Mouse (Mus musculus): Measurements from ENCODE around the gene Man2a2. TPM values are rescaled to one million over a fixed set of nuclear protein-coding genes. Genes with fewer than 3 reads are reported as not detected.

Gene Man2a2
- total and polyA plus RNA-seq, 3 experiments, result 12.5 to 46.3 (median 44.3) TPM

DNA sequence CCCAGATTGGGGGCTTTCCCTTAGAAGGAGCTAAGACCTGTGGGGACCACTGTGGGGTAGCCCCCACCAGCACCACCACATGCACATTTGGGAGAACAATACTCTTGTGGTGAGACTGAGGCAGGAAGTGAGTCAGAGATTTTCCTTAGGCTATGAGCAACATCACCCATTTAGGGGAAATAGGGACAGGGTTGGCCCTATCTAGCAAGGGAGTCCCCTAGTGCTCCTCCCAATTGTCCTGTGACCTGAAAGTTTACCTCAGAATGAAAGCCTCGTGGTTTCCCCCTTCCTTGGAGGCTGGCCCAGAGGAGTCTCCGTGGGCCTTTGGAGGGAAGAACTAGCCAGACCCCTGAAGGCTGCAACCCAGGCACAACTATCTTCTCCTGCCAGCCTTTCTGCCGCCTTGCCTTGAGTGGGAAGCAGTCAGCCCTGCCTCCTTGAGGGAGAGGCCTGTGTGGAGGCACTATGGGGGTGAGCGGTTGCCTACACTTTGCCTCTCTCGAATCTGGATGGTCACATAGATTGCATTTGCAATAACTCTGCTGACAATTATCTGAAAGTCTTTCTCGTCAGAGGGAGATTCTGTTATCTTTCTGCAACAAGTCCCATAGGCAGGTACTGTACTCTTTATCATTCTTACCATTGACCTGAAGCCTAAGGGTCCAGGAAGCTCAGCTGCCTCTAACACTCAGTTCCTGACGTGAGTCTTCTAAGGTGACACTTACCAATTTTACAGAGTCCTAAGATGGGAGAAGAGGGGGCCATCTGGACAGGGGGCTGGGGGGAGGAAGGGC is 33.1 kb upstream of the Man2a2 start:
- peak overlapping the region; percentile 43; the same call in 1 of the 2 replicates for H3K27ac ChIP-seq (ENCODE audit: insufficient read depth, low read depth)
- dilution Hi-C loops (cut with MboI; ENCODE audit: extremely low pct_ligation_motif_present, extremely low pct_unique_long_range_greater_than_20kb, low sequenced_read_pairs), result no loop called here
- peaks cover 21 to 51% of the 10 kb centered on the region in 2 experiments for H3K4me1 ChIP-seq (ENCODE audit: control insufficient read depth in 1 of 2, insufficient read depth in 2 of 2)
- peak; percentile 90 for DNase-seq (ENCODE audit: extremely low read depth)
- H3K27me3 ChIP-seq (replicated peaks), result no peaks in the 10 kb centered on the region
- H3K4me3 ChIP-seq (replicated peaks in 1 of 3; ENCODE audit: low read depth in 2 of 3, low read length in 2 of 3, poor library complexity in 1 of 3), result peak overlapping the region in 2 of 3 experiments; percentile 56 to 83
- H3K4me2 ChIP-seq (ENCODE audit: insufficient read depth, low read depth, poor library complexity, severe bottlenecking), result peak overlapping the region; percentile 60
- in situ Hi-C loops (cut with MboI; ENCODE audit: low pct_ligation_motif_present, low pct_unique_long_range_greater_than_20kb, low sequenced_read_pairs), result no loop called here
- H3K36me3 ChIP-seq (replicated peaks in 1 of 2; ENCODE audit: control insufficient read depth in 1 of 2, insufficient read depth in 1 of 2, low read length in 1 of 2), result no peaks in the 10 kb centered on the region
- H3K79me2 ChIP-seq (replicated peaks; ENCODE audit: control insufficient read depth, extremely low read depth, insufficient read depth, poor library complexity, severe bottlenecking), result peaks cover 23% of the 10 kb centered on the region
- TF ChIP-seq IRF4 (IDR thresholded peaks at IDR 0.05; ENCODE audit: low read depth, low read length) (peak; percentile 94), POLR2AphosphoS2 (IDR thresholded peaks at IDR 0.05; ENCODE audit: low read depth, low read length) (0 out of 2 replicates have a peak, but pooled peaks have one; percentile 36), ELF1 (IDR thresholded peaks at IDR 0.05; ENCODE audit: low read depth, low read length) (peak; percentile 69), MAZ (IDR thresholded peaks at IDR 0.05; ENCODE audit: low read depth, low read length) (peak; percentile 94), SIN3A (IDR thresholded peaks at IDR 0.05; ENCODE audit: low read length) (peak; percentile 94), USF1 (IDR thresholded peaks at IDR 0.05; ENCODE audit: low read depth, low read length) (no peak), RCOR1 (conservative IDR thresholded peaks at IDR 0.05; ENCODE audit: low read depth, low read length) (no peak; the same call in none of the 2 replicates), TCF12 (IDR thresholded peaks at IDR 0.05; ENCODE audit: low read depth, low read length) (peak; percentile 84), RAD21 (IDR thresholded peaks at IDR 0.05; ENCODE audit: low read depth, low read length) (no peak; the same call in 1 of the 2 replicates), MXI1 (IDR thresholded peaks at IDR 0.05; ENCODE audit: low read depth, low read length) (no peak; the same call in none of the 2 replicates), MAX (IDR thresholded peaks at IDR 0.05; ENCODE audit: low read length) (peak; percentile 81), ZNF384 (IDR thresholded peaks at IDR 0.05; ENCODE audit: low read depth, low read length) (no peak), ZKSCAN1 (IDR thresholded peaks at IDR 0.05; ENCODE audit: borderline replicate concordance, low read depth, low read length) (no peak), KAT2A (IDR thresholded peaks at IDR 0.05; ENCODE audit: insufficient replicate concordance, low read length) (no peak), MAFK (IDR thresholded peaks at IDR 0.05; ENCODE audit: insufficient replicate concordance, low read length) (peak; percentile 80), POLR2A (IDR thresholded peaks at IDR 0.05; ENCODE audit: low read depth, low read length) (peak; percentile 17; the same call in 1 of the 2 replicates), CHD1 (IDR thresholded peaks at IDR 0.05; ENCODE audit: low read depth, low read length) (peak; percentile 40; the same call in 1 of the 2 replicates), UBTF (IDR thresholded peaks at IDR 0.05; ENCODE audit: low read depth, low read length) (0 out of 2 replicates have a peak, but pooled peaks have one; percentile 70), TBP (conservative IDR thresholded peaks at IDR 0.05; ENCODE audit: low read depth, low read length) (no peak), JUND (conservative IDR thresholded peaks at IDR 0.05; ENCODE audit: low read depth, low read length) (peak; percentile 90), ETS1 (conservative IDR thresholded peaks at IDR 0.05; ENCODE audit: low read depth, low read length) (peak; percentile 99), GABPA (IDR thresholded peaks at IDR 0.05; ENCODE audit: insufficient replicate concordance, low read depth, low read length) (no peak), E2F4 (IDR thresholded peaks at IDR 0.05; ENCODE audit: insufficient replicate concordance, low read depth, low read length) (no peak), PAX5 (IDR thresholded peaks at IDR 0.05; ENCODE audit: low read length) (no peak), EP300 (IDR thresholded peaks at IDR 0.05; ENCODE audit: low read length) (peak; percentile 95), BHLHE40 (IDR thresholded peaks at IDR 0.05; ENCODE audit: low read depth, low read length) (peak; percentile 90), CTCF (conservative IDR thresholded peaks at IDR 0.05 in 1 of 2, IDR thresholded peaks at IDR 0.05 in 1 of 2; ENCODE audit: low read depth in 2 of 2, low read length in 2 of 2) (no peak), JUN (IDR thresholded peaks at IDR 0.05; ENCODE audit: insufficient read depth, low read depth, low read length) (peak; percentile 86), NRF1 (IDR thresholded peaks at IDR 0.05; ENCODE audit: low read depth, low read length) (no peak), SMC3 (IDR thresholded peaks at IDR 0.05; ENCODE audit: low read depth, low read length) (no peak), HCFC1 (IDR thresholded peaks at IDR 0.05; ENCODE audit: low read depth, low read length) (no peak), MYC (IDR thresholded peaks at IDR 0.05; ENCODE audit: low read depth, low read length) (peak; percentile 66; the same call in 1 of the 2 replicates), ZC3H11A (IDR thresholded peaks at IDR 0.05; ENCODE audit: low read depth, low read length) (no peak), CHD2 (IDR thresholded peaks at IDR 0.05; ENCODE audit: low read length) (0 out of 2 replicates have a peak, but pooled peaks have one; percentile 63), USF2 (conservative IDR thresholded peaks at IDR 0.05; ENCODE audit: low read depth, low read length) (no peak), ZMIZ1 (IDR thresholded peaks at IDR 0.05; ENCODE audit: low read depth, low read length) (peak; percentile 57; the same call in 1 of the 2 replicates), MEF2A (IDR thresholded peaks at IDR 0.05; ENCODE audit: borderline replicate concordance, low read depth, low read length) (peak; percentile 95), NELFE (IDR thresholded peaks at IDR 0.05; ENCODE audit: low read depth, low read length) (peak; percentile 28; the same call in 1 of the 2 replicates)
- H3K9me3 ChIP-seq (replicated peaks; ENCODE audit: low read length), result no peaks in the 10 kb centered on the region
- no peak overlapping the region; the same call in 1 of the 2 replicates for H3K9ac ChIP-seq (ENCODE audit: insufficient read depth, low read depth)
